Mouse (Mus musculus): ENCODE measurements around the gene Man1a.

The Man1a gene

DNA sequence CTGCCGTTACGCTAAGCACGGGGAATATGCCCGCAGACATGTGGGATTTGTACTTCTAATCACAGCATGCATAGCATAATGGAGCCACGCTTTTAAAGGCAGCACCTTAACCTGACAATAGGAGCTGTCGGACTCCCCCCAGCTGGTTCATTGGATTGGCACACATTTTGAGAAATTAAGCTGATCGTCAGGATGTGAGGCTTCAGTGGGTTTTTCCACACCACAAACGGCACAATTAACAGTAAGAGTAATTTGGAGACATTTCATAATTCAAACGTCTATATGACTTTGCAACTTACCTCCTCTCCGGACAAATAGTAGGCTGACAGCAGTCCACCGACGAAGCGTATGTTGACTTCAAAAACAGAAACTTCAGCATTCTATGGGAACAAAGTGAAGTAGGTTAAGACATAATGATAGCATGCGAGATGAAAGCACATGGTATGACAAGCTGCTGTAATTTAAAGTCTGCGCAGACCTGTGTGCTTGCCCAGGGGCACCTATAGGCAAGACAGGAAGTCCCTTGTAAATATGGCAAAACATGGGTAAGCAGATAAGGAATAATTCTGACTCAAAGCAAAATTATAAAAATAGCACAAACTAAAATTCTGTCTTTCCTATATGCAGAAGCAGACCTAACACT is 62.2 kb downstream of the Man1a start:
- DNase-seq (ENCODE audit: low read depth, low spot score), result no peak

DNA sequence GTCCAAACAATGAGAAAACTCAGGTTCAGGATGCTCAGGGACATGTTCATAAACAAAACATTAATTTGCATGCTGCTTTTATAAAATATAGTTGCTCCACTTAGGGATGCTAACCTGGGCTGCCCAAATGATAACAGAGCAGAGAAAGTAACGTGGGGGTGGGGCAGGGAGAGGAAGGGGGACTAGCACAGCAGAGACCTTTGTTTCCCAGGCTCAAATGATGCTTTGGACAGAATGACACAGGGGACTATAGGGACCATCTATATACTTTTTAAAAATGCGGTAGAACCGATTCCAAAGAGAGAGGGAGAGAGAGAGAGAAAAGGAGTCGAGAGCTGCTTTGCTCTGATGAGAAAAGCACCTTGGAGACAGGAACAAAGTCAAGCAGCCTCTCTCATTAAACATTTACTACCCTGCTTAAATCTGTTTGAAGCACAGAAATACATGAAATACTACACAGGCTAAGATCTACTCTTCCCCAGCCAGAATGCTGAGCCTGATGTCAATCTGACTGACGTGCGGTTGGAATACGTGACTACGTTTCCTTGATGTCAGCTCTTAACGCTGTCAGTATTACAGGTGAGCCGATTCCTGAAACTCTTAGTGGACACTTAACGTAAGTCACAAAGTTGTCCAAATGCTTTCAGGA is 63.1 kb downstream of the Man1a start:
- DNase-seq (ENCODE audit: low read depth, low spot score), result no peak

DNA sequence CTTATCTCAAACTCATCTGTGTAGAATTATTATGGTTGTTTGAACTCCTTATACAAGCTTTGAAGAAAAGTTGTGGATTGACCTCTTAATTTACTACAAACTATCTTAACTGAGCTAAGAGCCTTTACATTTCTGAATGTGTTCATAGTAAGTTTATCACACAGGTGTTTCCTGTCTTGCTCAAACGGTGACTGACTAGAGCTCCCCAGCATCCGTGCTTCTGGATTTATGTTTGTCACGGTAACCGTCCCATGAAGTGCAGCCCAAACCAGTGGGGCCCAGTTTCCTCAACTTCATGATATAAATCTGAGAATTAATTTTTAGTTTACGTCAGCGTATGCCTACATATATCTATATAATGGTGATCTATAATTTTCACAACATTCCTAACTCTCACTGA is 67.3 kb downstream of the Man1a start:
- no peak for DNase-seq (ENCODE audit: low read depth, low spot score)

DNA sequence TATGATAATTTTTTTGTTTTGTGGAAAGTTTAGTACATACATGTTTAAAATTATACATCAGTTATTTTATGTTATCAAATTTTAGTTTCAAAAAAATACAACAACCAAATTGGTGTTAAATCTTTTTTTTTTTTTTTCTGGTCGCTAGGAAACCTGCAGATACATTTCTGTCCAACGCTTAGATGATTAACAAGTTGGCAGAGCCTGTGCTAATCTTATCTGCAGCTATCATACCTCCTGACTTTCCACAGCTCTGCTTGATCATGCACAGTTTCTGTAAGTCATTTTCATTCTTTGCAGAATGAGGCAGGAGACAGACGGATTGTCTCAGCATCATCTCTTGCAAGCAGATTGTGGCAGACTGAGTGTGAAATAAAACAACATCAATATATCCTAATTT is 69.5 kb downstream of the Man1a start:
- no peak for DNase-seq (ENCODE audit: low read depth, low spot score)

DNA sequence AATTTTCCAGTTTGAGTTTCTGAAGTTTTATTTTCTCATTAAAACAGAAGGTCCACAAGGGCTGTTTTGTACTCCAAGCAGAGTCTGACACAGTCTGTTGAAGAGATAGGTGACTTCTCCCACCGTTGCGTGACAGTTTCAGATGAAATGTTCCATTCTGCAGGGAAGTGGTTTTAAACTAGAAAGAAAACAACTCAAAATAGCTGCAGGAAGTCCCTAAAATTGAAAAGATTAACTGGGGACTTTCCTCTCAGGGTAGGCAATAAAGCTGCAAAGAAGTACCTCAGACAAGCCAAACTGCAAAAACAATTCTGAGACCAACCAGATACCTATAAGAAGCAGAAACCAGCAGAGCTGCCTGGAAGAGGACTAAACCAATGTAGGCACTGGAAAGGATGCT is 70.6 kb downstream of the Man1a start:
- DNase-seq (ENCODE audit: low read depth, low spot score), result no peak

DNA sequence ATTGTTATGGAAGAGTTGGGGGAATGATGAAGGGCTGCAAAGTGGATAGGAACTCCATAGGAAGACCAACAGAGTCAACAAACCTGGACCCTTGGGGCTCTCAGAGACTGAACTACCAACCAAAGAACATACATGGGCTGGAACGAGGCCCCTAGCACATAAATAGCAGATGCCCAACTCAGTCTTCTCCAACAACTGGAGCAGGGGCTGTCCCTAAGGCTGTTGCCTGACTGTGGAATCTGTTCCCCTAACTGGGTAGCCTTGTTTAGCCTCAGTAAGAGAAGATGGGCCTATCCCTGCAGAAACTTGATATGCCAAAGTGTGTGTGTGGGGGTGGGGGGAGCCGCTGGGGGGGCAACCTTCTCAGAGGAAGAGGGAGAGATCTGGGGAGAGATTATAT is 73.5 kb downstream of the Man1a start:
- no peak for DNase-seq (ENCODE audit: low read depth, low spot score)

DNA sequence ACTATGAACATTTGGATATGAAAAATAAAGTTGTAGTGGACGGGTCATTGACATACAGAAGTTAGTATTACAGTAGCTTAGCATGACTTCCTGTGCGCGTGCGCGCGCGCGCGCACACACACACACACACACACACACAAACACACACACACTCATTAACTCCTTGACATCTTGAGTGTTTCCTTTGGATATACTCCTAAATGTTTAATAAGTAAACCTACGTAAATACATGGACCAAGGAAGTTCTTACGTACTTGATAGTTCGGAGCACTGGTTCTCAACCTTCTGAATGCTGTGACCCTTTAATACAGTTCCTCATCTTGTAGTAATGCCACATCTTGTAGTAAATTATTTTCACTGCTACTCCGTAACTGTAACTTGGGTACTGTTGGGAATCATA is 79.1 kb downstream of the Man1a start:
- DNase-seq (ENCODE audit: low read depth, low spot score), result no peak

DNA sequence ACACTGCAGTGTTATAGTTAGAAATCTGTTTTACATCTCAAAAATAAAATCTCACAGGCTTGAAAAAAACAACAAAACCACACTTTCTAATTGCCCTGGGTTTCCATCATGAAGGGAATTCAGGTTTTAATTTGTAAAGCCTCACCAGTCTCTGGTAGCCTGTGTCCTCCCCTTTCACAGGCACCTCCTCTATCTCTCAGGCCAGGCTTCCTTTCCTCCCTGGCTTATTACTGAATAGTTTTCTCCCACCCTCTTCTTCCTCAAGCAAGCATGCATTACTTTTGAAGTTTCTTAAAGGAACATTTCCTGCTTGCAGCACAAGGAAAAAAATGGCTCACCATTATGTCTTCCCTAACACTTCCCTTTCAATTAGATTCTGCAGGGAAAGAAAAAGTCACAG is 80.2 kb downstream of the Man1a start:
- no peak for DNase-seq (ENCODE audit: low read depth, low spot score)

DNA sequence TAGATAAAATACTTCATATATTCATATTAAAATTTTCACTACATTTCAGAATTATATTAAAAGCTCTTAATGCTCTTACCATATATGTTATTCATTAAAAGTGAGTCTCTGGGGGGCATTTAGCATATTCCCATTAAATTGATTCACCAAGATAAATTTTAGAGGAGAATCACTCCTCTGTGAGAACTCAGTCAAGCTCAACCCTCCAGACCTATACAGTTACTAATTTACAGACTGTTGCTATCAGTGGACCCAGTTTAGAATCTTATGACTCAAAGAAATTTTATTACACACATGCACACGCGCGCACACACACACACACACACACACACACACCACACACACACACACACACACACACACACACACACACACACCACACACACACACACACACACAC is 81.8 kb downstream of the Man1a start:
- DNase-seq (ENCODE audit: low read depth, low spot score), result no peak

DNA sequence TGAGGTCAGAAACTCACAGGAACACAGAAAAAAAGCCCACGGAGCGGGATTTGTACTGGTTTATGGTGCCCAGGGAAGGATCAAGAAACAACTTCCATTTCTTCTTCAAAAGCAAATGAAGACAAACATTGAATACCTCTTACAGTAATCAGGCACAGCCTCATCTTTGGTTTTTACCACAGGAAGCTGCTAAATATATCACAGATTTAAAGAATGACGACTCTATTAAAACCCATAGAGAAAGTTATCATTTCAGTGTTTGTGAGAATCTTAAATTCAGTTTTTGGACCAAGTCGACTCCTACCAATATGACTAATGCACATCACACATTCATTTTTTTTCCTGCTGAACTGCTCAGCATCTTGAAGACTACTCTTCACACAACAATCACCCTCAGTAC is 86.0 kb downstream of the Man1a start:
- DNase-seq (ENCODE audit: low read depth, low spot score), result no peak

DNA sequence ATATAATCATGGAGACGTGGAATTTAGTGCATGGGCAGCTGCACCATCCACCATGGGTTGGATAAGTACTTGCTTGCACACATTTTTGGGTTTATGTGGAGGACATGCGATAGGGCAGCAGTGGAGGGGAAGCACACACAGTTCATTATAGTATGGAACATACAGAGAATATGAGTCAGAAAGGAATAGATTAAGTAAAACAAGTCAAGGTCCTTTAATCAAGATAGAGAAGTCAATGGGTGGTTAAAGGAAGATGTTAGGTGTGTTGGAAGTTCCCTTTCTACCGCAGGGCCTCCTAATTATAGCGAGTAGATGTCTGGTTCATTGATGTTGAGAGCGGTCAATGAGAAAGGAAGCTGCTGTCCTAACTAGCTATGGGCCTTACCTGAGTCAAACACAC is 91.5 kb downstream of the Man1a start:
- no peak for DNase-seq (ENCODE audit: low read depth, low spot score)

DNA sequence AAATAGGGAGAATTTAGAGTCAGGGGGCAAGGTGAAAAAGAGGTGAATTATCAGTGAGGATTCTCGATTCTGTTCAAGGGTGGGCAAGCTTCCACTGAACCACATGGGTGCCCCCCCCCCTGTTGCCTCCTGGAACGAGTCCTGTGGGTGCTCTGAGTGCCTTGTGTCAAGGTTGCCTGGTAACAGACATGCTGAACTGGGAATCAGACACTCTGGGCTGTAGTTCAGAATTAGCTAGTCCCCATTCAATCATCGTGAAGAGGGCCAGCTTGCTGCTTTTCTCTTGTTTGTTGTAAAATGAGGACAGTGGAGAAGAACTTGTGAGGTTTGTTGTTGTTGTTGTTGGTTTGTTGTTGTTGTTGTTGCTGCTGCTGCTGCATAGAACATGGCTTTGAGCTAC is 92.3 kb downstream of the Man1a start:
- no peak for DNase-seq (ENCODE audit: low read depth, low spot score)

DNA sequence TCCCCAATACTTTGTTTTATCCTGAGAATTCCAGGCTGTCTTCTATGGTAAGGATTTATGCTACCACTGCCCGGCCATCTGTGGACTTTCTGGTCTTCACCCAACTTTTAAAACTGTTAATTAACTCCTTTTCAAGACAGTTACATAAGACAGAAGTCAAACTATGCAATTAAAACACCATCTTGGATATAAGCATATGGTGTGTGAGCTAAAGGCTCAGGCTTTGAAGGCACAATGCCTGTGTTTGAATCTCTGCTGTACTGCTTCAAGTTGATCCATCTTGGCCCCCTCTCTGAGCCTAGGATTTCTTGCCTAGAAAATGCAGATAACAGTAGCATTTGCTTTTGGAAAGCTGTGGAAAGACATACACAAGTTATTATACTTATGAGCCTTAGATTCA is 97.8 kb downstream of the Man1a start:
- DNase-seq (ENCODE audit: low read depth, low spot score), result no peak

DNA sequence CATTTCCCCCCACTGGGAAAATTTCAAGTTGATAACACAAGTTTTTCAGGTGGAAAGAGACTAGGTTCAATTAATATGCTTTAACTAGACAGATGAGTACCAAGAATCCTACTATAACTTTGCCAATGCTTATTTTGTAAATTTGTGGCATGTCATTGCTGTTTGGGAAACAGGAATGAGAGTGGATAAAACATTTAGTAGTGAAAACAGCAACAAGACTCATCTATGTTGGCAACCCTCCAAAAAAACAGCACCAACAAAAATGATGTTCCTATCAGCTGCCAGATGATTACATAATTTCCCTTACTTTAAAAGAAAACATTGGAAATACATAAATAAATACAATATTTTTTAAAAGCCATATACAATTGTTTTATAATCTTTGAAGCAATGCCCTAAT is 102.2 kb downstream of the Man1a start:
- DNase-seq (ENCODE audit: low read depth, low spot score), result no peak

DNA sequence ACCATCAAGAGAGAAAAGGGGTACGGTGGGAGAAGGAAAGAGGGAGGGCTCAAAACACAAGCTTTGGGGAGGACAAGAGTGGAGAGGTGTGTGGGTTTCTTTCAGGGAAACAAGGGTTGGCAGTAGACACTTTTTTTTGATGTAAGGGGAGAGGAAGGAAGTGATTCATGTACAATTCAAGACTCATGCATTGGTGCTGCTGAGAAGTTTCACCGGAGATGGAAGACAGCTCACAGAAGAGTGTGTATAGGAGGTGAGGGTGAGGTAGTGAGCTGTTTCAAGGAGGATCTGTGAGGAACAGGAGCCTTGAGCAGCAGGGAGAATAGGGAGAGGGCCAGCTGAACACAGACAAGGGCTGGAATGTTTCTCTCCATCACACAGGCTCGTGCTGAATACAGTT is 116.7 kb downstream of the Man1a start:
- DNase-seq (ENCODE audit: low read depth, low spot score), result no peak

DNA sequence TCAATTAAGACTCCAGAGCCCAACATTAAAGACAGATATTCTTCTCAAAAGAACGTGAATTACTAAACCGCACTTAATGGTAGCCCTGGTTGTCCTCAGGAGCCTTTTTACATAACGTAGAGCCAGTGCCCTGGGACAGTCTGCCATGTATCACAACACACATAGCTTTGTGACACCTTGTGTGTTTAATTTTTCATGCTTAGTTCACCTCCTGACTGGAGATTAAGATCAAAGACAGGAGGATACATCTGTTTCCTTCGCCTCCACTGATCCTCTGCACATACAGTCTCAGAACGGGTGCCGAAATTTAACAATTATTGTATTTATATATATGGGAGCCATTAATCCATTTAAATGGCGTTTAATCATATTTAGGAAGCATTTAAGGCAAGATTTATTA is 134.8 kb downstream of the Man1a start:
- no peak for DNase-seq (ENCODE audit: low read depth, low spot score)

DNA sequence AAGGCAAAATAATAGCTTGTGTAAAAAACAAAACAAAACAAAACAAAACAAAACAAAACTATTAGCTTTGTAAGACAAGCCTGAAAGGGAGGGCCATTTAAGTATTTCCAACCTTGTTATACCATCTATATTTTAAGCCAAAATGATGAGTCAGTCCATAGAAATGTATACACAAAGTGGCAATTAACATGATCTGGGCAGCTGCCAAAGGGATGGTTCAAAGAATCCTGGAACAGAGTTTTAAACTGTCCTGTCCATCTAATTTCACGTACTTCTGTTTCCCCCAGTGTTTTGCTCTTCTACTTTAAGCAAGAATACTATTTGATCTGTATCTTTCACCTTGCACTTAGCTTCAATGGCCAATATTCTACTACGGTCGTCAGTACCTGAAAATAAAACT is 138.2 kb downstream of the Man1a start:
- no peak for DNase-seq (ENCODE audit: low read depth, low spot score)

DNA sequence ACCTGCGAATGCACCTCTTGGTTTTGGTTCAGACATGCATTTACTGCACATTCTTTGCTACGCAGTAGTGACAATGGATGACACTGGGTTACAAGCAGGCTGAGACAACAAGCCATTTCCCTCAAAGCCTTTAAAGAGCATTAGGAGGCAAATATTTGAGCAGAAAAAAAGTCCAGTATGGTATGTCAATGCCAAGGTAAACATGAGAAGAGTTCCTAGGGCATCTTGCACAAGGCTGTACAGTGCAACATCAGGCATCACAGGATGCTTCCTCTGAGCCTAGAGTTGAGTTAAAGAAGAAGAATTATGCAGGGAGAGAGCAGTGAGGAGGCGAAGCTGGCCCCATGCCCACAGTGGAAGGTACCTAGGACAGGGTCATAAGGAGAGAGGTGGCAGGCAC is 140.3 kb downstream of the Man1a start:
- DNase-seq (ENCODE audit: low read depth, low spot score), result no peak

DNA sequence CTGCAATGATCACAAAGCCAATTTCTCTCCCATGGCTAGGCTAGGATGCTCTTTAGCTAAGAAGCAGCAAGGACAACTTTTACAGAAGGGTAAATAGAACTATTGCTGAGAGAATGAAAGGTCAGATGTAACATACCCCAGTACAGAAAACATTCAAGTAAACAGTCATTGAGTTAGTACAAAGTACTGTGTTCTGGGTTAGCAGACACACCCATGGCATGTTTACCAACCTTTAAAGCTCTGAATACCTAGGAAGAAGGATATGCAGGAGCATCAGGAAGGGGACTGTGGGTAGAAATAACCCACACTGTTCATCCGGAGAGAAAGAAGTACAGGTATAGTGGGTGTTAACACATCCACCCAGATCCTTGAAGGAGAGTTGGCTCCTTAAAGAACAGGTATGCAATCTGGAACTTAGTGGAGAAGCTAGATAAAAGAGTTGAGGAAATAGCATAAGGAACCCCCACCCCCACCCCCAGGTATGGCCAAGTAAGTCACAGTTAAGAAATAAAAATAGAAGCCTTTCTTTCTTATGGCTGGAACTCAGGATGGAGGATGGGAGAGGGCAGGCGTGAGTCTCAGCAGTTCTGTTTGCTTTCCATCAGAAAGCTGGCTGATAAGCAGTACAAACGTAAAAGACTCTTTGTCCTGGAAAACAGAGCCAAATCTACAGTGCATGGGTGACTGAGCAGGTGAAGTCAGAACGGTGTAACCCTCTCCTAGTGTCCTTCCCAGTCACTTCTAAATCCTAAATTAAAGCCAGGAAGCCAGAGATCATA is 146.5 kb downstream of the Man1a start:
- no peak for DNase-seq (ENCODE audit: low read depth, low spot score)

DNA sequence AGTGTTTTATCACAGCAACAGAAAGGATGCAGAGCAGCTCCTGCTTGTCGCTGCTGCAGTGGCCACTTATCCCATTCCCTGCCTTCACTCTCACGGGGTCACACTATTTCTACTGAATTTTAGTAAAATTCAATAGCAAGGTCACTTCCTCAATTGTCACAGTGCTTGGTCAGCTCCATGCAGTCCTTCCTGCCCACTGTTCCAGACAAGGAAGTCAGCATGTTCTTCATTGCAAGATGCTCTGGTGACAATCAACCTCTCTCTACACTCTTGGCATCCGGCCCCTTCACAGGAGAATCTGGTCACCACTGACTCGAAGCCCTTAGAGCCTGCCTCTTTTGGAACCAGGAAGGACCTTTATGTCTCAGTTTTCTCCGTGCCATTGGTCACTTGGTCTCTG is 148.5 kb downstream of the Man1a start:
- no peak for DNase-seq (ENCODE audit: low read depth, low spot score)

DNA sequence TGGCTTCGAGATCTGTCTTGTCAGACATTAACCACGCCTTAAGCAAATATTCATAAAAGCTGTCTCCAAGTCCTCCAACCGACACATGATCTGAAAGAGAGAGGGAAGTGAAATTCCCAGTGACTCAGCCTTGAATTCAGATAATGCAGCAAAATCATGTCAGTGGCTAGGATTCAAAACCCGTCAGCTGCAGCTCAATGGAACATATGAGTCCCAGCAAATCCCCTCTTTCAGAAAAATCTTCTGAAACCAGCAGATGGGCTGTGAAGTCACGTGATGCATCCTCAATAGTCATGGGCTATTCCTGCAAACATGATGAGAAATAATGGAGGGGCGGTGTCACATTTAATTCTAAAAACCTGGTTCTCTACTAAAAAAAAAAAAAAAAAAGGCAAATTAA is 151.0 kb downstream of the Man1a start:
- no peak for DNase-seq (ENCODE audit: low read depth, low spot score)

DNA sequence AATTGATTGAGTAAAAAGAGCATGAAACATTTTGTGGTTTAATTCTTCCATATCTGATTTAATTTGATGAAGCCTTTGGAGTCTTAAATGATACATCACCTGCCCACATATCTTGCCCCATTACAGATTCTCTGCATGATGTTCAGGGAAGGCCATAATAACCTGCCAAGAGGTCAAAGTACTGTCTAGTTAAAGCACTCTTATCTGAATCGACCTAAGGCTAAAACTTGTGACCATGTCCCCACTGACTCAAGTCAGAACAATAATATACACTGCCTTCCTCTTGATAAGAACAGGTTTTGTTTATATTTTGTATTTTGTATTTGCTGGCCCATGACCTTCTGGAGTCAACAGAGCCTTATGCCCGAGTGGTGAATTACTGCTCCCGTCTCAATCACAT is 154.2 kb downstream of the Man1a start:
- DNase-seq (ENCODE audit: low read depth, low spot score), result no peak

DNA sequence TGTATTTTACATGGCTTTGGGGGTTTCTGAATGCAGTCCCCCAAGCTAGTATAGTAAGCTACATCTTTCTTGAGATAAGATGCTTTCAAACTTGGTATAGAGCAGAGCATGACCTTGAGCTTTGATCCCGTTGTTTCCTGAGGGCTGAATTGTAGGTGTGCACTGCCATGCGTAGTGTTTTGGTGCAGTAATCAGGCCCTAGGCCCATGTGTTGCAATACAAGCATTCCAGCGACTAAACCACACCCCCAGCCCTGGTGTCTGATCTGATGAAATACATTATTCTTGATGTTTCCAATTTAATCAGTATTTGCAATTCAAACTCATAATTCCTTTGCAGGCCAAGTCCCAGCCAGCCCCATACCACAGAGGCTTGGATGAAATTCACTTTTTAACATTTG is 158.9 kb downstream of the Man1a start:
- no peak for DNase-seq (ENCODE audit: low read depth, low spot score)

Data from R1 (cell line).